Mouse (Mus musculus) midbrain, embryonic 12.5 days (tissue): Measurements from ENCODE around the gene Tvp23b. TPM values are rescaled to one million over a fixed set of nuclear protein-coding genes. Genes with fewer than 3 reads are reported as not detected.

ENCODE experiments used
- ATAC-seq: fragments of 200-750 bp; cut with Nextera tagmentation; 2 replicates; pipeline ENCODE4 v1.8.0; 2017; ENCODE audit warnings: low read depth, moderate TSS enrichment, moderate library complexity; ENCODE audit not compliant: low FRiP score
- H3K27ac ChIP-seq: fragments of 300-500 bp; sonication (generic); replicated peaks from 2 replicates; pipeline ENCODE4 v1.5.1; 2016; ENCODE audit warnings: mild to moderate bottlenecking
- H3K27me3 ChIP-seq: fragments of 300-500 bp; sonication (generic); 2 replicates; pipeline ENCODE4 v1.6.1; 2016; ENCODE audit warnings: mild to moderate bottlenecking
- H3K36me3 ChIP-seq: fragments of 300-500 bp; sonication (generic); 2 replicates; pipeline ENCODE4 v1.6.1; 2016
- H3K4me1 ChIP-seq: fragments of 300-500 bp; sonication (generic); 2 replicates; pipeline ENCODE4 v1.6.1; 2016
- H3K4me2 ChIP-seq: fragments of 300-500 bp; sonication (generic); replicated peaks from 2 replicates; pipeline ENCODE4 v1.6.1; 2016; ENCODE audit warnings: mild to moderate bottlenecking, moderate library complexity
- H3K4me3 ChIP-seq: fragments of 300-500 bp; sonication (generic); 2 replicates; pipeline ENCODE4 v1.5.1; 2016; ENCODE audit warnings: mild to moderate bottlenecking
- H3K9ac ChIP-seq: fragments of 300-500 bp; sonication (generic); replicated peaks from 2 replicates; pipeline ENCODE4 v1.6.1; 2016; ENCODE audit warnings: mild to moderate bottlenecking, moderate library complexity
- H3K9me3 ChIP-seq: fragments of 300-500 bp; sonication (generic); 2 replicates; pipeline ENCODE4 v1.6.1; 2016; ENCODE audit warnings: mild to moderate bottlenecking
- WGBS: fragments of 180-500 bp; shearing (Covaris S2); methylation state at CpG from one replicate; pipeline ENCODE4 v1.1.7; 2016; 5-methylcytosine and 5-hydroxymethylcytosine counted together
- polyA plus RNA-seq: library from polyadenylated mRNA; unstranded; fragments of >200 nt; fragmentation: Nextera tagmentation; extraction: Ambion mirVana; gene quantifications from 2 replicates; pipeline ENCODE4 v1.2.1, GENCODE M21; 2016

The Tvp23b gene
- polyA plus RNA-seq, 1 experiment from 2014 or later: 46.1 TPM

DNA sequence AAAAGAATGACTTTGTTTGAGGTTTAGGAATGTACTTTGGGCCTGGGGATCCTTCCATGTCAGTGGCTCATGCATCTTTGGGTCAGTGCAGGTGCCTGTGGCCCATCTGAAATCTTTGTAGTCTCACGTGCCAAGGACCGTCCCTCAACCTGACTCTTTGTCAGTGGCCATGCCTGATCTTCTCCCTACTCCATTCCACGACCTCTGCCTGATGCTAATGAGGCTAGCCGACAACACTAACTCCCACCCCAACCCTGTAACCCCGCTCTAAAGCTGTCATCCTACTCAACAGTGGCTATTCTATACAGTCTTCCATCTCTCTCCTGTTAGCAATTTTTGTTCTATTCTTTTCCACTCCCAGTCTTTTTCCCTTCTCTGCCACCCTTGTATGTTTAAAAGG is 75.9 kb downstream of the Tvp23b start:
- no peaks in the 10 kb centered on the region for H3K36me3 ChIP-seq
- 0 out of 2 replicates have a peak, but pooled peaks cover 6% of the 10 kb centered on the region for H3K9me3 ChIP-seq
- H3K9ac ChIP-seq: no peak overlapping the region
- H3K27ac ChIP-seq: no peak overlapping the region
- no peak overlapping the region for H3K4me2 ChIP-seq
- H3K27me3 ChIP-seq: no peaks in the 10 kb centered on the region
- no peak overlapping the region for H3K4me3 ChIP-seq
- ATAC-seq: no peak
- no peaks in the 10 kb centered on the region for H3K4me1 ChIP-seq
- 84% methylated on average over 5 of the region's 5 CpGs for WGBS

DNA sequence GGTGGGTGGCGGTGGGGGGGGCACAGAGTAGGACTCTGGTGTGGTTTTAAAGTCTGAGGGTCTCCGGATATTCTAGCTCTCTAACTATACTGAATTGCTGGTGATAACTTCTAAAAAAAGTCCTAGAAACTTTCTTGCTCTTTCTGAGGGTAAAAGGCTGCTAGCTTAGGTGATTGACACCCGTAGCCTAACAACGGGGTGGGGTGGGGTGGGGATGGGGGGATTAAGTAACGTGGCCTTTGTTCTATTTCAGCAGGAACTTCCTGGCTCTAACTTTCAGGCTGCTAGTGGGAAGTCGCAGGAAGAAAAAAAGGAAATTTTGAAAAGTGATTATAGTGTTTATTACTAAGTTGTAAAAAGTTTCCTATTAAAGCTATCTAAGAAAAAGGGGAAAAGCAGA is 76.5 kb downstream of the Tvp23b start:
- H3K4me1 ChIP-seq: no peaks in the 10 kb centered on the region
- H3K4me2 ChIP-seq: no peak overlapping the region
- H3K9me3 ChIP-seq: 0 out of 2 replicates have a peak, but pooled peaks cover 6% of the 10 kb centered on the region
- WGBS: 37% methylated on average over 6 of the region's 6 CpGs
- no peak overlapping the region for H3K27ac ChIP-seq
- no peak overlapping the region for H3K4me3 ChIP-seq
- no peaks in the 10 kb centered on the region for H3K36me3 ChIP-seq
- H3K9ac ChIP-seq: no peak overlapping the region
- H3K27me3 ChIP-seq: no peaks in the 10 kb centered on the region
- ATAC-seq: no peak

GRCm38 (mm10) chr11:62957626-62958180 is 78.4 kb downstream of the Tvp23b start:
- Histone ChIP-seq H3K4me3 (no peak overlapping the region), H3K9ac (no peak overlapping the region), H3K36me3 (no peaks in the 10 kb centered on the region), H3K4me1 (no peaks in the 10 kb centered on the region), H3K4me2 (no peak overlapping the region), H3K9me3 (0 out of 2 replicates have a peak, but pooled peaks cover 6% of the 10 kb centered on the region), H3K27me3 (no peaks in the 10 kb centered on the region), H3K27ac (no peak overlapping the region)
- ATAC-seq: no peak
- WGBS: 87% methylated on average over 8 of the region's 8 CpGs

DNA sequence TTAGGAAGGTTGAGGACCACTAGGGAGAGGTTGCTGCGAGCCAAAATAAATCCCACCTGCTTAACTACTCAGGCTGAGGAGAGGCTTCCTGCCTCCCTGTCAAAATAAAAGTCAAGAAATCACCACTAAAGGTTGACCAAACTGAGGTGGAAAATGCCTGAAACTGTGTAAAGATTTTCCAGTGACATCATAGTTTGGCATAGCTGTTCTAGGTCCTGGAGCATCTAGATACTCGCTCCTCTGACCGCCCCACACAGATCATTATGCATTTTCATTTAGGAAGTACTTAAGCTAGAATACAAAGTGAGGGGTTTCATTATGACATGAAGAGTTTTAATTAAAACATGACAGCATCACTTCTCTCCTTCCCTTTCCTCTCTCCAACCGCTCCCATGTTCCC is 84.0 kb downstream of the Tvp23b start:
- H3K36me3 ChIP-seq: no peaks in the 10 kb centered on the region
- no peak for ATAC-seq
- WGBS: 76% methylated on average over 4 of the region's 4 CpGs

GRCm38 (mm10) chr11:62966424-62966764 is 87.1 kb downstream of the Tvp23b start:
- no peak for ATAC-seq
- Histone ChIP-seq H3K27ac (peak overlapping the region; percentile 66; the same call in 1 of the 2 replicates), H3K27me3 (no peaks in the 10 kb centered on the region), H3K4me1 (peaks cover 13% of the 10 kb centered on the region), H3K4me2 (peak overlapping the region; percentile 49), H3K9ac (no peak overlapping the region; the same call in 1 of the 2 replicates), H3K36me3 (no peaks in the 10 kb centered on the region), H3K4me3 (no peak overlapping the region), H3K9me3 (no peaks in the 10 kb centered on the region)
- WGBS: 38% methylated on average over 3 of the region's 3 CpGs

More for the DNA sequence above, 84.0 kb downstream of the Tvp23b start:
- H3K9ac ChIP-seq: no peak overlapping the region
- no peaks in the 10 kb centered on the region for H3K9me3 ChIP-seq
- H3K27me3 ChIP-seq: no peaks in the 10 kb centered on the region
- no peak overlapping the region for H3K27ac ChIP-seq
- no peak overlapping the region for H3K4me3 ChIP-seq
- H3K4me1 ChIP-seq: peaks cover 13% of the 10 kb centered on the region
- no peak overlapping the region for H3K4me2 ChIP-seq

Other genes starting within 250 kb of the Tvp23b start
- gene Lrrc75a, start 230.9 kb upstream of the Tvp23b start, polyA plus RNA-seq: 12.8 and 16.6 TPM in 2 replicates
- gene Mmgt2, start 230.8 kb upstream of the Tvp23b start, polyA plus RNA-seq: 36.4 and 39.9 TPM in 2 replicates
- gene Zfp287, start 147.6 kb upstream of the Tvp23b start, polyA plus RNA-seq: 20.4 and 21.1 TPM in 2 replicates
- gene Gm10428, start 126.4 kb upstream of the Tvp23b start, polyA plus RNA-seq: not detected in 2 replicates
- 31.8 and 34.0 TPM in 2 replicates for gene Zfp286, start 90.0 kb upstream of the Tvp23b start, polyA plus RNA-seq
- 4.5 and 6.1 TPM in 2 replicates for gene Trim16, start 59.2 kb upstream of the Tvp23b start, polyA plus RNA-seq
- gene Fbxw10, start 32.4 kb upstream of the Tvp23b start, polyA plus RNA-seq: 0.45 and 0.64 TPM in 2 replicates
- not detected in 2 replicates for gene Cdrt4, start 71.7 kb downstream of the Tvp23b start, polyA plus RNA-seq
- not detected in 2 replicates for gene Tekt3, start 182.2 kb downstream of the Tvp23b start, polyA plus RNA-seq
- 29.8 and 41.6 TPM in 2 replicates for gene Pmp22, start 249.5 kb downstream of the Tvp23b start, polyA plus RNA-seq